ENCODE assay signal across 9 mouse cellular contexts in the genomic region with DNA sequence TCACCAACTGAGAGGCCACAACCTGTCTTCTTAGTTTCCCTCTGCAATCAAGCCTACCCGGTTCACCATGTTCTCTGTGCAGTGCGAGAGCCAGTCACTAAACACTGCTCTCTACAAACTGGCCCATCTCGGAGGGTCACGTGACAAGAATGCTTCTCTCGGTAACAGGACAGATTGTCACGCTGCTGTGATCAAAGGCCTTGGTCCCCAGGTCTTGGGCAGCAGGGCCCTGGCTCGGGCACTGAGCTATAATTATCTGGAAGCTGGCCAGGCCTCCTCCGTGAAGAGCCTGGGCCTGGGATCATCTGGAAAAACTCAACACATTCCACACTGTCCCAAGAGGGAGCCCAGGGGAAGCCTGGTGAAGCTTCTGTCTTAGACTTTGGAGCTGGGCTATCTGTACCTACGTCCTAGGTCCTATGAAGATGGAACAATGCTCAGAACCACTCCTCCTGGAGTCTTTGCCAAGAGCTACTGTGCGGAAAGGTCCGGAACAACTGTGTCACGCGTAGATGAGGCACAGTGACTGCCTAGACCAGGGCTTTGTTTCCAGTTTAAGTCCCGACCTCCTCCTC. TPM values are rescaled to one million over a fixed set of nuclear protein-coding genes. Genes with fewer than 3 reads are reported as not detected.
DNase-seq lines count a peak whose midpoint lies in the region; ATAC-seq lines count a peak whose summit lies in the region.
"Had no signal": no experiment of that assay in that cellular context is flagged by ENCODE, and none has a peak within 500 bp of the region (broad histone marks: within the 10 kb centered on the region; RNA-seq: fewer than 3 reads in every experiment).

No protein-coding gene starts in this region.

- no peaks in the 10 kb centered on the region for H3K27me3 ChIP-seq in embryonic facial prominence, embryonic 12.5 days
- H3K27me3 ChIP-seq in hindbrain, embryonic 14.5 days (ENCODE audit: control insufficient read depth, insufficient read depth, low read length) = no peaks in the 10 kb centered on the region
- no peaks in the 10 kb centered on the region for H3K27me3 ChIP-seq in midbrain, embryonic 10.5 days (ENCODE audit: low read depth, poor library complexity, severe bottlenecking)

- H3K4me1 ChIP-seq in embryonic facial prominence, embryonic 12.5 days = peaks cover 55% of the 10 kb centered on the region
- peaks cover 37% of the 10 kb centered on the region for H3K4me1 ChIP-seq in hindbrain, embryonic 14.5 days (replicated peaks; ENCODE audit: control insufficient read depth, insufficient read depth, low read length)
- peaks cover 47% of the 10 kb centered on the region for H3K4me1 ChIP-seq in midbrain, embryonic 10.5 days

- intact Hi-C loops in gastrocnemius, postnatal 36 days (cut with DNase I) = no loop called here

- ATAC-seq in embryonic facial prominence, embryonic 12.5 days (ENCODE audit: insufficient number of reproducible peaks, insufficient read depth, low FRiP score, low TSS enrichment) = 0 out of 2 replicates have a peak, but pooled peaks have one; percentile 1
- ATAC-seq in hindbrain, embryonic 14.5 days (ENCODE audit: low FRiP score) = peak; percentile 31; the same call in 1 of the 2 replicates

- H3K9ac ChIP-seq in embryonic facial prominence, embryonic 12.5 days = no peak overlapping the region
- no peak overlapping the region for H3K9ac ChIP-seq in hindbrain, embryonic 14.5 days

- peak; percentile 41 for DNase-seq in gastrocnemius, postnatal 25 days
- DNase-seq in gastrocnemius, postnatal 36 days = no peak
- peak; percentile 61 for DNase-seq in Muller cell, postnatal 12 days (ENCODE audit: inconsistent ontology term)
- no peak for DNase-seq in hindbrain, embryonic 14.5 days (ENCODE audit: low spot score)
- no peak for DNase-seq in midbrain, embryonic 10.5 days (ENCODE audit: low spot score)
- DNase-seq in natural killer cell, adult 2 months (ENCODE audit: low spot score in 2 of 2) = no peak
- no peak for DNase-seq in urinary bladder, adult 2 months (ENCODE audit: low spot score)

- no peaks in the 10 kb centered on the region for H3K9me3 ChIP-seq in embryonic facial prominence, embryonic 12.5 days
- H3K9me3 ChIP-seq in hindbrain, embryonic 14.5 days (ENCODE audit: control insufficient read depth, low read length) = no peaks in the 10 kb centered on the region
- H3K9me3 ChIP-seq in midbrain, embryonic 10.5 days (replicated peaks) = no peaks in the 10 kb centered on the region
- H3K9me3 ChIP-seq: megakaryocyte, embryonic 14.5 days had no signal

- no peaks in the 10 kb centered on the region for H3K36me3 ChIP-seq in embryonic facial prominence, embryonic 12.5 days
- H3K36me3 ChIP-seq in hindbrain, embryonic 14.5 days (replicated peaks; ENCODE audit: control insufficient read depth, insufficient read depth) = no peaks in the 10 kb centered on the region
- no peaks in the 10 kb centered on the region for H3K36me3 ChIP-seq in midbrain, embryonic 10.5 days

- 43% methylated on average over 14 of the region's 14 CpGs for WGBS in embryonic facial prominence, embryonic 12.5 days
- 40% methylated on average over 14 of the region's 14 CpGs for WGBS in hindbrain, embryonic 14.5 days
- WGBS in midbrain, embryonic 10.5 days = 66% methylated on average over 14 of the region's 14 CpGs

- H3K4me3 ChIP-seq in embryonic facial prominence, embryonic 12.5 days = no peak overlapping the region
- H3K4me3 ChIP-seq in hindbrain, embryonic 14.5 days (replicated peaks; ENCODE audit: low read length) = no peak overlapping the region
- H3K4me3 ChIP-seq in midbrain, embryonic 10.5 days = no peak overlapping the region
- H3K4me3 ChIP-seq: megakaryocyte, embryonic 14.5 days had no signal

- no peak overlapping the region for H3K4me2 ChIP-seq in embryonic facial prominence, embryonic 12.5 days (replicated peaks)
- no peak overlapping the region for H3K4me2 ChIP-seq in hindbrain, embryonic 14.5 days (replicated peaks)

- H3K27ac ChIP-seq in embryonic facial prominence, embryonic 12.5 days = peak overlapping the region; percentile 64; the same call in 1 of the 2 replicates
- H3K27ac ChIP-seq in hindbrain, embryonic 14.5 days = peak overlapping the region; percentile 66; the same call in 1 of the 2 replicates
- peak overlapping the region; percentile 60; the same call in 1 of the 2 replicates for H3K27ac ChIP-seq in midbrain, embryonic 10.5 days (replicated peaks)

RNA-seq across cellular contexts. Expression of gene Srp9, which starts 35.6 kb away (rescaled TPM):
- 10 to 100 TPM; 34.6 to 37.0 TPM for total RNA-seq in gastrocnemius, postnatal 25 days (2021)
- total RNA-seq in gastrocnemius, postnatal 36 days (2021) = 10 to 100 TPM; 38.7 to 42.4 TPM
- 166 and 167 TPM in 2 replicates for polyA plus RNA-seq in embryonic facial prominence, embryonic 12.5 days (2016; fragmentation: Nextera tagmentation; extraction: Ambion mirVana)
- polyA plus RNA-seq in hindbrain, embryonic 14.5 days (2014; fragmentation: Nextera tagmentation; extraction: Ambion mirVana) = 139 and 142 TPM in 2 replicates
- 156 and 165 TPM in 2 replicates for polyA plus RNA-seq in midbrain, embryonic 10.5 days (2016; fragmentation: Nextera tagmentation; extraction: Ambion mirVana)
- 78.6 and 81.2 TPM in 2 replicates for polyA plus RNA-seq in urinary bladder, adult 2 months (2012; rRNA removed)

Comparison
In these comparisons a context has a peak if more than half of its experiments do, and no peak if none do; other contexts are left out.
1. DNase-seq: peak in gastrocnemius, postnatal 25 days (single experiment) and Muller cell, postnatal 12 days (single experiment); none in gastrocnemius, postnatal 36 days (0 of 2), hindbrain, embryonic 14.5 days (single experiment), midbrain, embryonic 10.5 days (single experiment), natural killer cell, adult 2 months (0 of 2) and urinary bladder, adult 2 months (single experiment).
2. Peak in every context shown above with its lines, with median percentiles within 50 percentile points of each other: H3K27ac ChIP-seq.